Mouse (Mus musculus) embryo, embryonic 11 days (tissue): Measurements from ENCODE around the gene Llgl1.

ENCODE experiments used
- DNase-seq: peaks from one replicate; pipeline ENCODE4 v3.0.0-alpha.2; 2015

The Llgl1 gene

GRCm38 (mm10) chr11:60726601-60727391 lies 27.3 kb downstream of the Llgl1 start, which contains the start of gene Flii:
Gene Flii (minus strand): TSS chr11:60727263.
- DNase-seq: peak; percentile 91

- peak; percentile 24 for DNase-seq
Measured at GRCm38 (mm10) chr11:60727392-60728140, 28.0 kb downstream of the Llgl1 start.

- peak; percentile 97 for DNase-seq
Measured at GRCm38 (mm10) chr11:60728260-60728761, 28.8 kb downstream of the Llgl1 start, which contains the start of gene Mief2. Gene Mief2 (plus strand): TSS chr11:60728398.

GRCm38 (mm10) chr11:60729217-60729641 lies 29.7 kb downstream of the Llgl1 start:
- no peak for DNase-seq

GRCm38 (mm10) chr11:60730169-60730568 lies 30.6 kb downstream of the Llgl1 start:
- no peak for DNase-seq

GRCm38 (mm10) chr11:60731251-60731650 lies 31.7 kb downstream of the Llgl1 start:
- no peak for DNase-seq

GRCm38 (mm10) chr11:60734206-60734605 lies 34.7 kb downstream of the Llgl1 start:
- no peak for DNase-seq

GRCm38 (mm10) chr11:60735191-60735590 lies 35.7 kb downstream of the Llgl1 start:
- no peak for DNase-seq

GRCm38 (mm10) chr11:60736491-60736890 lies 37.0 kb downstream of the Llgl1 start:
- no peak for DNase-seq

GRCm38 (mm10) chr11:60737450-60737849 lies 37.9 kb downstream of the Llgl1 start:
- DNase-seq: no peak

- no peak for DNase-seq
Measured at GRCm38 (mm10) chr11:60740321-60740720, 40.8 kb downstream of the Llgl1 start.

GRCm38 (mm10) chr11:60755570-60755969 lies 56.0 kb downstream of the Llgl1 start:
- no peak for DNase-seq

GRCm38 (mm10) chr11:60761681-60762080 lies 62.2 kb downstream of the Llgl1 start:
- no peak for DNase-seq
